Mouse (Mus musculus) E14TG2a.4 (cell line): ENCODE measurements around the gene Stac2.

ENCODE experiments used
- H3K27me3 ChIP-seq: 2 replicates; pipeline ENCODE4 v1.6.1; 2014; ENCODE audit warnings: low read length, control low read depth; ENCODE audit not compliant: insufficient read depth
- H3K36me3 ChIP-seq: 2 replicates; pipeline ENCODE4 v1.6.1; 2014; ENCODE audit warnings: low read length, control low read depth; ENCODE audit not compliant: insufficient read depth
- H3K4me1 ChIP-seq: replicated peaks from 2 replicates; pipeline ENCODE4 v1.6.1; 2014; ENCODE audit warnings: low read depth, low read length, control low read depth
- H3K4me3 ChIP-seq: replicated peaks from 2 replicates; pipeline ENCODE4 v1.5.1; 2014; ENCODE audit warnings: mild to moderate bottlenecking, low read length
- H3K9me3 ChIP-seq: 2 replicates; pipeline ENCODE4 v1.6.1; 2014; ENCODE audit warnings: low read length, control low read depth
- CTCF ChIP-seq: conservative IDR thresholded peaks from 2 replicates; pipeline ENCODE4 v1.5.1; 2014; ENCODE audit warnings: low read length
- NANOG ChIP-seq: IDR thresholded peaks from 2 replicates; pipeline ENCODE4 v1.6.1; 2014; ENCODE audit warnings: borderline replicate concordance, low read length, mixed read lengths
- POU5F1 ChIP-seq: IDR thresholded peaks from 2 replicates; pipeline ENCODE4 v1.6.1; 2014; ENCODE audit warnings: low read length, borderline replicate concordance

Stac2 gene

GRCm38 (mm10) chr11:98059662-98060061 is 6.4 kb upstream of the Stac2 start:
- Histone ChIP-seq H3K4me1 (peaks cover 76% of the 10 kb centered on the region), H3K36me3 (no peaks in the 10 kb centered on the region), H3K9me3 (no peaks in the 10 kb centered on the region), H3K4me3 (peak overlapping the region; percentile 56), H3K27me3 (no peaks in the 10 kb centered on the region; the same call in 1 of the 2 replicates)
- TF ChIP-seq POU5F1 (no peak), CTCF (no peak), NANOG (no peak)

GRCm38 (mm10) chr11:98057998-98058397 is 4.7 kb upstream of the Stac2 start:
- TF ChIP-seq NANOG (no peak), CTCF (no peak), POU5F1 (no peak)
- Histone ChIP-seq H3K27me3 (peaks cover under 1% of the 10 kb centered on the region), H3K36me3 (no peaks in the 10 kb centered on the region), H3K4me1 (peaks cover 76% of the 10 kb centered on the region), H3K9me3 (no peaks in the 10 kb centered on the region), H3K4me3 (peak overlapping the region; percentile 78)

- TF ChIP-seq CTCF (peak; percentile 37), NANOG (peak; percentile 21; the same call in 1 of the 2 replicates), POU5F1 (no peak)
- Histone ChIP-seq H3K4me3 (peak overlapping the region; percentile 78), H3K9me3 (no peaks in the 10 kb centered on the region), H3K36me3 (no peaks in the 10 kb centered on the region), H3K27me3 (peaks cover 6% of the 10 kb centered on the region), H3K4me1 (peaks cover 79% of the 10 kb centered on the region)
Observed at GRCm38 (mm10) chr11:98057466-98057865, 4.2 kb upstream of the Stac2 start.

- H3K4me1 ChIP-seq = peaks cover 75% of the 10 kb centered on the region
- no peaks in the 10 kb centered on the region for H3K9me3 ChIP-seq
- TF ChIP-seq POU5F1 = no peak
- no peak for TF ChIP-seq CTCF
- no peak for TF ChIP-seq NANOG
- peaks cover 13% of the 10 kb centered on the region; the same call in 1 of the 2 replicates for H3K36me3 ChIP-seq
- peaks cover 23% of the 10 kb centered on the region for H3K27me3 ChIP-seq
- H3K4me3 ChIP-seq = peak overlapping the region; percentile 85
Observed at GRCm38 (mm10) chr11:98052129-98052988, 903 bp downstream of the Stac2 start.

GRCm38 (mm10) chr11:98051611-98052128 is 1.6 kb downstream of the Stac2 start:
- peaks cover 23% of the 10 kb centered on the region for H3K27me3 ChIP-seq
- no peaks in the 10 kb centered on the region for H3K9me3 ChIP-seq
- TF ChIP-seq CTCF = no peak
- H3K4me1 ChIP-seq = peaks cover 73% of the 10 kb centered on the region
- peaks cover 13% of the 10 kb centered on the region; the same call in 1 of the 2 replicates for H3K36me3 ChIP-seq
- H3K4me3 ChIP-seq = peak overlapping the region; percentile 85

- TF ChIP-seq NANOG = no peak
- TF ChIP-seq CTCF = no peak
- no peak for TF ChIP-seq POU5F1
- peaks cover 13% of the 10 kb centered on the region; the same call in 1 of the 2 replicates for H3K36me3 ChIP-seq
Observed at GRCm38 (mm10) chr11:98050940-98051339, 2.3 kb downstream of the Stac2 start.

GRCm38 (mm10) chr11:98050520-98050815 is 2.8 kb downstream of the Stac2 start:
- H3K4me1 ChIP-seq = peaks cover 69% of the 10 kb centered on the region
- no peak overlapping the region for H3K4me3 ChIP-seq
- TF ChIP-seq CTCF = no peak
- no peak for TF ChIP-seq NANOG
- no peak for TF ChIP-seq POU5F1

More at GRCm38 (mm10) chr11:98050940-98051339, 2.3 kb downstream of the Stac2 start:
- H3K27me3 ChIP-seq = peaks cover 23% of the 10 kb centered on the region
- H3K9me3 ChIP-seq = no peaks in the 10 kb centered on the region
- H3K4me3 ChIP-seq = peak overlapping the region; percentile 85
- H3K4me1 ChIP-seq = peaks cover 74% of the 10 kb centered on the region

GRCm38 (mm10) chr11:98049672-98050519 is 3.4 kb downstream of the Stac2 start:
- Histone ChIP-seq H3K9me3 (no peaks in the 10 kb centered on the region), H3K4me1 (peaks cover 68% of the 10 kb centered on the region), H3K36me3 (peaks cover 13% of the 10 kb centered on the region; the same call in 1 of the 2 replicates), H3K4me3 (no peak overlapping the region), H3K27me3 (peaks cover 23% of the 10 kb centered on the region)
- TF ChIP-seq CTCF (no peak), NANOG (no peak), POU5F1 (no peak)

More at GRCm38 (mm10) chr11:98050520-98050815, 2.8 kb downstream of the Stac2 start:
- H3K27me3 ChIP-seq = peaks cover 23% of the 10 kb centered on the region
- H3K9me3 ChIP-seq = no peaks in the 10 kb centered on the region
- H3K36me3 ChIP-seq = peaks cover 13% of the 10 kb centered on the region; the same call in 1 of the 2 replicates
